Mouse (Mus musculus): ENCODE data around the gene Acly. TPM values are rescaled to one million over a fixed set of nuclear protein-coding genes. Genes with fewer than 3 reads are reported as not detected.

Acly gene
- polyA plus RNA-seq, 1 experiment from 2014 or later, result 218 TPM

DNA sequence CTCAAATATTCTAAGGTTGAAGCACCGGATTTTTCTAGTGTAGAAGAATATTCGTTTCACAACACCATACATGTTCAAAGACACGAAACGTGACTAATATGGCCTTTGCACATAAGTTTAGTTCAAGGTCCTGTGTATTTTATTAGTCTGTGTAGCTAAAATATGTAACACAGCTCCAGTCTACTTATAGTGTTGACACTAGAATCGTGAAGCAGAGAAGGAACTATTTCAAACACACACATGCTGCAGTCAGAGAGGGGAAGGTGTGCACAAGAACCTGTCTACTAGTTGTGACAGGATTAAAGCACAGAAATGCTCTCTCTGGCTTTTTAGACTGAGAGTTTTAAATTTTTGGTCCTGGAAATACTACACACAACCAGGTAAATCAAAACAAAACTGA, 70.1 kb downstream of the Acly start:
- WGBS, result 95% methylated on average over 5 of the region's 5 CpGs
- Histone ChIP-seq H3K27me3 (ENCODE audit: control insufficient read depth, insufficient read depth, low read depth, low read length) (no peaks in the 10 kb centered on the region), H3K4me3 (ENCODE audit: low read depth, low read length) (no peak overlapping the region)

DNA sequence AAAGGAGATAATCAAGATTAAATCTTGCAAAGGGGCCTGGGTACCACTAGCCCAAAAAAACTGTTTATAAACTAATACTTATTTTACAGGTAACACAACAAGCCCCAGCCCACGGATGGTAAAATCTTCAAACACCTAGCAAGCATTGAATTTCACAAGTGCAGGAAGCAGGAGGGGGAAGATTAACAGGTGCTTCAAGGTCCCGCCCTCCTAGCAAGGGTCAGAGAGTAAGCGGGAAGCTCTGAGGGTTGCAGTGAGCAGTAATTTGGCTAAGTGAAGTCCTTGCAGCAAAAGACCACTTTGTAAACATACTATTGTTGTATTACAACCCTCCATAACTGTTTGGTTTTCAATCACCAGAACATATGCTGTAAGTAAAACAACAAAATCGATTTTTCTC, 70.6 kb downstream of the Acly start:
- no peak for ATAC-seq
- 86% methylated on average over 4 of the region's 4 CpGs for WGBS
- H3K27ac ChIP-seq (ENCODE audit: low read length), result no peak overlapping the region
- H3K27me3 ChIP-seq (ENCODE audit: control insufficient read depth, insufficient read depth, low read depth, low read length), result no peaks in the 10 kb centered on the region
- no peak overlapping the region for H3K4me2 ChIP-seq (ENCODE audit: low read length)
- no peaks in the 10 kb centered on the region for H3K9me3 ChIP-seq (replicated peaks; ENCODE audit: control insufficient read depth, low read length, poor library complexity, severe bottlenecking)
- no peak overlapping the region for H3K4me3 ChIP-seq (ENCODE audit: low read depth, low read length)
- 0 out of 2 replicates have a peak, but pooled peaks cover 2% of the 10 kb centered on the region for H3K4me1 ChIP-seq (ENCODE audit: control insufficient read depth, insufficient read depth, low read length)
- H3K9ac ChIP-seq (ENCODE audit: low read depth, low read length), result no peak overlapping the region
- H3K36me3 ChIP-seq (ENCODE audit: control insufficient read depth, insufficient read depth, low read length), result peaks cover 7% of the 10 kb centered on the region; the same call in 1 of the 2 replicates

More for the DNA sequence above, 70.1 kb downstream of the Acly start:
- H3K27ac ChIP-seq (ENCODE audit: low read length), result no peak overlapping the region
- H3K4me2 ChIP-seq (ENCODE audit: low read length), result no peak overlapping the region
- 0 out of 2 replicates have a peak, but pooled peaks cover 2% of the 10 kb centered on the region for H3K4me1 ChIP-seq (ENCODE audit: control insufficient read depth, insufficient read depth, low read length)
- no peak overlapping the region for H3K9ac ChIP-seq (ENCODE audit: low read depth, low read length)
- H3K36me3 ChIP-seq (ENCODE audit: control insufficient read depth, insufficient read depth, low read length), result peaks cover 10% of the 10 kb centered on the region; the same call in 1 of the 2 replicates
- no peak for ATAC-seq
- H3K9me3 ChIP-seq (replicated peaks; ENCODE audit: control insufficient read depth, low read length, poor library complexity, severe bottlenecking), result no peaks in the 10 kb centered on the region

DNA sequence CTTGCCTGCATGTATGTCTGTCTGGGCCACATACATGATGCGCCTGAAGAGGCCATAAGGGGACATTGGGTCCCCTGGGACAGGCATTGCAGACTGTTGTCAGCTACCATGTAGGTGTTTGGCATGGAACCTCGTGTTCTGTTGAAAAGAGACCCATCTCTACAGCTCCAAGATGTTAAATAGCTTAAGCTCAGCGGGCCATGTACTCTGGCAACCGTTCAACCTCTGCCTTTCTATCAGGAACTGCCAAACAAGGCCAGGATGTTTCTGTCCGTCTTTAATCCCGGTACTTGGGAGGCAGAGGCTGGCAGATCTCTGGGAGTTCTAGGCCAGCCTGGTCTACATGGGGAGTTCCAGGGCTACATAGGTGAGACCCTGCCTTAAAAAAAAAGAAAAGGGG, 85.2 kb downstream of the Acly start:
- ATAC-seq, result no peak
- no peak overlapping the region for H3K4me3 ChIP-seq (ENCODE audit: low read depth, low read length)
- no peak overlapping the region for H3K9ac ChIP-seq (ENCODE audit: low read depth, low read length)
- 81% methylated on average over 6 of the region's 6 CpGs for WGBS
- H3K4me2 ChIP-seq (ENCODE audit: low read length), result no peak overlapping the region
- no peak overlapping the region for H3K27ac ChIP-seq (ENCODE audit: low read length)
- no peaks in the 10 kb centered on the region for H3K9me3 ChIP-seq (replicated peaks; ENCODE audit: control insufficient read depth, low read length, poor library complexity, severe bottlenecking)
- no peaks in the 10 kb centered on the region for H3K36me3 ChIP-seq (ENCODE audit: control insufficient read depth, insufficient read depth, low read length)
- H3K4me1 ChIP-seq (ENCODE audit: control insufficient read depth, insufficient read depth, low read length), result peaks cover 15% of the 10 kb centered on the region
- no peaks in the 10 kb centered on the region for H3K27me3 ChIP-seq (ENCODE audit: control insufficient read depth, insufficient read depth, low read depth, low read length)

DNA sequence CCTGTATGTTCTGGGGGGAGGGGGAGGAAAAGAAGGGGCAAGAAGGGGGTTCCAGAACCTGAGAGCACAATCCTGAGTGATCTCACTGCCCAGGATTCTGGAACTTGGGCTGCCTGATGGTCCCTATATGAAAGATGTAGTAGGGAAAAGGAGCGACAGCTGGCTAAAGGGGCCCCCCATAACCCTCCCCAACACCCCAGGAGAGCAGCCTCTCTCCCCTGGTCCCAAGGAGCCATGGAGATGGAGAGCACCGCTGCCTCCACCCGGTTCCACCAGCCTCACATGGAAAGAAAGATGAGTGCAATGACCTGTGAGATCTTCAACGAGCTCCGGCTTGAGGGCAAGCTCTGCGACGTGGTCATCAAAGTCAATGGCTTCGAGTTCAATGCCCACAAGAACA, 86.0 kb downstream of the Acly start, which contains the start of the genes Nt5c3b and Klhl10:
Gene Nt5c3b, minus strand, starts transcription at position 12 of the 400 bp plus-strand sequence.
Gene Klhl10, plus strand, starts transcription at position 121 of the 400 bp plus-strand sequence.
- H3K27me3 ChIP-seq (ENCODE audit: control insufficient read depth, insufficient read depth, low read depth, low read length), result no peaks in the 10 kb centered on the region
- H3K4me1 ChIP-seq (ENCODE audit: control insufficient read depth, insufficient read depth, low read length), result peaks cover 15% of the 10 kb centered on the region
- H3K4me2 ChIP-seq (ENCODE audit: low read length), result peak within 1 kb of the TSS; percentile 78
- 0 out of 2 replicates have a peak, but pooled peaks cover 3% of the 10 kb centered on the region for H3K36me3 ChIP-seq (ENCODE audit: control insufficient read depth, insufficient read depth, low read length)
- H3K9ac ChIP-seq (ENCODE audit: low read depth, low read length), result peak within 1 kb of the TSS; percentile 95
- 91% methylated on average over 8 of the region's 8 CpGs for WGBS
- ATAC-seq, result 0 out of 2 replicates have a peak, but pooled peaks have one; percentile 14
- H3K4me3 ChIP-seq (ENCODE audit: low read depth, low read length), result peak within 1 kb of the TSS; percentile 89
- H3K9me3 ChIP-seq (replicated peaks; ENCODE audit: control insufficient read depth, low read length, poor library complexity, severe bottlenecking), result no peaks in the 10 kb centered on the region
- H3K27ac ChIP-seq (ENCODE audit: low read length), result peak within 1 kb of the TSS; percentile 79

DNA sequence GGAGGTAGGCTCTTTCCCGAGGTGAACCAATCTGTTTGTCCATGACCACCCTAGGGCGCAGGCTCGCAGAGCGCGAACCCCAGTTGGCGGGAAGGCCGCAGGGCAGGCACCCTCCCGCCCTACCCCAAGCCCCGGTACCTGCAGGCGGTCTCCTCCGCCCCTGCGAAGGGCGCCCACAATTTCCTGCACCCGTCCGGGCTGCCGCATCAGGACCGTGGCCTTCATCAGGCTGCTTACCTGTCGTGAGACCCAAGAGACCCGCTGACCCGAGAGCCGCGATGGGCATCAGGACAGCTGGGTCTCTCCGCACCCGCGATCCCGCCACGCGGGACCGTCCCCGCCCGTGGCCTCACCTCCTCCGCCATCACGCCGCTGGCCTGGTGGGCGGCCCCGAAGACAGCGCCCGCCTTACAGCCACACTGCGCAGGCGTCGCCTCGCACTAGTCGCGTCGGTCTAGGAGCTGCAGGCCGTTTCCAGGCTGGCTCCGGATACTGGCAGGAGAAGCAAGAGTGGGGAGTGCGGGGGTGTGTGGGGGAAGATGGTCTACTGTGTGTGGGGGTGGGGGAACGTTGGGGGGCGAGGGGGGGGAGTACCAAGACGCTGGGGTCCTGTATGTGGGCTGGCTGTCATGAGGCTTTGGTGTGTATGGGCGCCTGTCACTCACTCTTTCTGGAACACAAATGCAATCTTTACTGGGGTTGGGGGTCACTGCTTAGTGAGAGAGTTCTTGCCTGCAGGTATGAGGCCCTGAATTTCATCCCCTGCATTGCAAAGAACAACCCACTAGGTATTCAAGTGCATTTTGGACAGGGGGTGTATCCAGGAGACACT, 86.9 kb downstream of the Acly start:
- Histone ChIP-seq H3K9ac (ENCODE audit: low read depth, low read length) (peak overlapping the region; percentile 95), H3K4me1 (ENCODE audit: control insufficient read depth, insufficient read depth, low read length) (peaks cover 15% of the 10 kb centered on the region), H3K36me3 (ENCODE audit: control insufficient read depth, insufficient read depth, low read length) (peaks cover 6% of the 10 kb centered on the region; the same call in 1 of the 2 replicates), H3K4me2 (ENCODE audit: low read length) (peak overlapping the region; percentile 78), H3K9me3 (replicated peaks; ENCODE audit: control insufficient read depth, low read length, poor library complexity, severe bottlenecking) (no peaks in the 10 kb centered on the region), H3K4me3 (ENCODE audit: low read depth, low read length) (peak overlapping the region; percentile 89), H3K27me3 (ENCODE audit: control insufficient read depth, insufficient read depth, low read depth, low read length) (no peaks in the 10 kb centered on the region), H3K27ac (ENCODE audit: low read length) (peak overlapping the region; percentile 79)
- under 1% methylated on average over 52 of the region's 52 CpGs for WGBS
- peak; percentile 97 for ATAC-seq

DNA sequence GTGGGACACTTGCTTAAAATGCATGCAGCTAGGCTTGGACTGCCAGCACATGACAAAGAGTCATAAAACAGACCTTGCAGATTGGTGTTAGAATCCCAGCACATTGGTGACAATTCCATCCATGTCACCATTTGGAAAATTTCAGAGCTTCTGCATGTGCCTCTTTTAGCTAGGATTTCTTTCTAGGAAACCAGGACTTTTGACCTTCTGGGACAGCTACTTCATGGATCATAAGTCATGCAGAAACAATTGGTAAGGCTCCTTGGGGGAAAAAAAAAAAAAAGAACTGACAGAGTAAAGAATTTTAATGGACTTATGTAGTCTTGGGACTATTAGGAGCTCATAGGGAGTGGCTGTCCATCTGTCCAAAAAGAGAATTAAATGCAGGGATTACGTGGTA, 89.9 kb downstream of the Acly start:
- no peak overlapping the region for H3K27ac ChIP-seq (ENCODE audit: low read length)
- H3K4me3 ChIP-seq (ENCODE audit: low read depth, low read length), result no peak overlapping the region
- peaks cover 15% of the 10 kb centered on the region for H3K4me1 ChIP-seq (ENCODE audit: control insufficient read depth, insufficient read depth, low read length)
- no peaks in the 10 kb centered on the region for H3K9me3 ChIP-seq (replicated peaks; ENCODE audit: control insufficient read depth, low read length, poor library complexity, severe bottlenecking)
- no peak for ATAC-seq
- H3K27me3 ChIP-seq (ENCODE audit: control insufficient read depth, insufficient read depth, low read depth, low read length), result no peaks in the 10 kb centered on the region
- 82% methylated on average over 1 of the region's 1 CpGs for WGBS
- no peak overlapping the region for H3K4me2 ChIP-seq (ENCODE audit: low read length)
- H3K9ac ChIP-seq (ENCODE audit: low read depth, low read length), result no peak overlapping the region
- peaks cover 9% of the 10 kb centered on the region; the same call in 1 of the 2 replicates for H3K36me3 ChIP-seq (ENCODE audit: control insufficient read depth, insufficient read depth, low read length)

DNA sequence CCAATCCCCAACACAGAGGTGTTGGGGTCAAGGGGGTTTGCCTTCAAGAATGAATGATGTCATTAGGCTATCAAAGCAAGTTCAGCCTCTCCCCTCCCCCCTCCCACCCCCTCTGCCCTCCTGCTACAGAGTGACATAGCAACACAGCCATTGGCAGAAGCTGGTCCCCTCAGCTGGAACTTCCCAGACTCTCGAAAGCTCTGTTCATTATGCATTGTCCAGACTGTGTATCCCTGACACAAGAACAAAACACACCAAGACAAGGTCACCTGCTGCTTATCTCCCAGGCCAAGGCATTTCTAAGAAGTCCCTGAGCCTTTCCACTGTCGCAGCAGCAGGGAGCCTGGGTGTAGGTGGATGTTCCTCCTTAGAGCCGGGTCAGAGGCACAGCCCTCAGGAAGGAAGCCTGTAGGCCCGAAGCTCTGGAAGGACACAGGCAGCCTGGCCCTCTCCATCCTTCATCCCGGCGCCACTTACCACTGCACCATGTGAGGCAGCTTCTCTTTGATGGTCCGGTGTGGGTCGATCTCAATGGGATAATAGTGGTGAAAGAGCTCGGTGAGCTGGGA, 92.0 kb downstream of the Acly start:
- 45% methylated on average over 9 of the region's 9 CpGs for WGBS
- Histone ChIP-seq H3K27me3 (ENCODE audit: control insufficient read depth, insufficient read depth, low read depth, low read length) (no peaks in the 10 kb centered on the region), H3K36me3 (ENCODE audit: control insufficient read depth, insufficient read depth, low read length) (peaks cover 14% of the 10 kb centered on the region; the same call in 1 of the 2 replicates), H3K27ac (ENCODE audit: low read length) (no peak overlapping the region), H3K9me3 (replicated peaks; ENCODE audit: control insufficient read depth, low read length, poor library complexity, severe bottlenecking) (no peaks in the 10 kb centered on the region), H3K9ac (ENCODE audit: low read depth, low read length) (no peak overlapping the region), H3K4me3 (ENCODE audit: low read depth, low read length) (no peak overlapping the region), H3K4me1 (ENCODE audit: control insufficient read depth, insufficient read depth, low read length) (peaks cover 11% of the 10 kb centered on the region), H3K4me2 (ENCODE audit: low read length) (no peak overlapping the region)
- no peak for ATAC-seq

DNA sequence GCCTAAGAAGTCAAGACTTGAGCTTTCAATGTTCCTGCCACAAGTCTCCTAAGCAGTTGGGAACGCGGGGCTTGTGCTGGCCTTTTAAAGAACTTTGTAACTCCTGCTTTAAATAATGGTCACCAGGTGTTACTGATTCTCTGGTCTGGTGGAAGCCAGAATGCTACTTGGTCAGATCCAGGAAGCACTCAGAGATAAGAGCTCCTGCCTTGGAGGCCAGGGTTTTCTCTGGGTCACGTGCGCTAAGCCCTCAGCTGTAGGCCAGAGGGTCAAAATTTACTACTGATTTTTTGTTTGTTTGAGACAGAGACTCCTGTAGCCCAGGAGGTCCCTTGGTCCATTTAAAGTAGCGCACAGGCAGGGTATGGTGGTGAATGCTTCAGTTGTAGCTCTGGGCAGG, 95.8 kb downstream of the Acly start:
- H3K27me3 ChIP-seq (ENCODE audit: control insufficient read depth, insufficient read depth, low read depth, low read length), result no peaks in the 10 kb centered on the region
- no peak overlapping the region for H3K4me3 ChIP-seq (ENCODE audit: low read depth, low read length)
- no peak overlapping the region for H3K4me2 ChIP-seq (ENCODE audit: low read length)
- H3K4me1 ChIP-seq (ENCODE audit: control insufficient read depth, insufficient read depth, low read length), result no peaks in the 10 kb centered on the region
- no peak for ATAC-seq
- WGBS, result 98% methylated on average over 5 of the region's 5 CpGs
- H3K36me3 ChIP-seq (ENCODE audit: control insufficient read depth, insufficient read depth, low read length), result peaks cover 13% of the 10 kb centered on the region; the same call in 1 of the 2 replicates
- H3K9me3 ChIP-seq (replicated peaks; ENCODE audit: control insufficient read depth, low read length, poor library complexity, severe bottlenecking), result no peaks in the 10 kb centered on the region
- no peak overlapping the region for H3K27ac ChIP-seq (ENCODE audit: low read length)
- no peak overlapping the region for H3K9ac ChIP-seq (ENCODE audit: low read depth, low read length)

DNA sequence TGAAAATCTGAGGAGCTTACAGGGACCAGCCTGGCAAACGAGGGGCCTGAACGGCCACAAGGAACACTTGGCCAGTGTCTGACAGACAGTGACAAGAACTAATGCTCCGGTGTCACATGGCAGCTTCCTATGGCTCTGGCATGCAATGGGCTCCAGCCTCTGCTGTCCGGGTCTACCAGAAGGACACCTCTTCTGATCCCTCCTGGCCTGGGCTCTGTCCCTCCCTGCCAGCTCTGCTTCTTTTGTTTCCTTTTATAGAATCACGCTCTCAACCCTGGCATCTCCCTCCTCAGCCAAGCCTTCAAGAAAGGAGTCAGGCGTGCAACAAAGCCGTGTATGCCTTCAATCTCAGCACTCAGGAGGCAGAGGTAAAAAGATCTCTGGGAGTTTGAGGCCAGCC, 97.7 kb downstream of the Acly start:
- peaks cover 7% of the 10 kb centered on the region; the same call in 1 of the 2 replicates for H3K36me3 ChIP-seq (ENCODE audit: control insufficient read depth, insufficient read depth, low read length)
- H3K4me2 ChIP-seq (ENCODE audit: low read length), result no peak overlapping the region
- no peaks in the 10 kb centered on the region for H3K27me3 ChIP-seq (ENCODE audit: control insufficient read depth, insufficient read depth, low read depth, low read length)
- no peak overlapping the region for H3K4me3 ChIP-seq (ENCODE audit: low read depth, low read length)
- ATAC-seq, result no peak
- no peaks in the 10 kb centered on the region for H3K4me1 ChIP-seq (ENCODE audit: control insufficient read depth, insufficient read depth, low read length)
- H3K9me3 ChIP-seq (replicated peaks; ENCODE audit: control insufficient read depth, low read length, poor library complexity, severe bottlenecking), result no peaks in the 10 kb centered on the region
- 90% methylated on average over 7 of the region's 7 CpGs for WGBS
- no peak overlapping the region for H3K9ac ChIP-seq (ENCODE audit: low read depth, low read length)
- H3K27ac ChIP-seq (ENCODE audit: low read length), result no peak overlapping the region
